Mouse (Mus musculus) thymus, adult 2 months (tissue): ENCODE measurements around the gene Olfr15. TPM values are rescaled to one million over a fixed set of nuclear protein-coding genes. Genes with fewer than 3 reads are reported as not detected.

ENCODE experiments used
- DNase-seq: peaks from one replicate; pipeline ENCODE4 v3.0.0; 2021
- H3K27ac ChIP-seq: fragments of 200-500 bp; 2 replicates; pipeline ENCODE4 v1.5.1; 2012; ENCODE audit warnings: low read length, control low read depth; ENCODE audit not compliant: control insufficient read depth, insufficient read depth
- H3K27me3 ChIP-seq: fragments of 200-500 bp; 2 replicates; pipeline ENCODE4 v1.6.1; 2012; ENCODE audit warnings: mild to moderate bottlenecking, low read length, moderate library complexity, mixed read lengths; ENCODE audit not compliant: control insufficient read depth, insufficient read depth
- H3K36me3 ChIP-seq: fragments of 200-500 bp; 2 replicates; pipeline ENCODE4 v1.6.1; 2012; ENCODE audit warnings: mild to moderate bottlenecking, low read length, moderate library complexity; ENCODE audit not compliant: control insufficient read depth, insufficient read depth
- H3K4me1 ChIP-seq: fragments of 200-500 bp; replicated peaks from 2 replicates; pipeline ENCODE4 v1.6.1; 2012; ENCODE audit warnings: low read length; ENCODE audit not compliant: control insufficient read depth, insufficient read depth
- H3K4me3 ChIP-seq: fragments of 200-500 bp; 2 replicates; pipeline ENCODE4 v1.5.1; 2012; ENCODE audit warnings: mild to moderate bottlenecking, low read length, control low read depth, moderate library complexity; ENCODE audit not compliant: control insufficient read depth, insufficient read depth
- CTCF ChIP-seq: fragments of 200-500 bp; IDR thresholded peaks from 2 replicates; pipeline ENCODE4 v1.5.1; 2012; ENCODE audit warnings: mild to moderate bottlenecking, control low read depth, low read length, moderate library complexity, borderline replicate concordance; ENCODE audit not compliant: control insufficient read depth, poor library complexity, insufficient read depth; ENCODE audit errors: extremely low read depth
- POLR2A ChIP-seq: fragments of 200-500 bp; IDR thresholded peaks from 2 replicates; pipeline ENCODE4 v1.6.1; 2012; ENCODE audit warnings: mild to moderate bottlenecking, low read length, control low read depth, moderate library complexity; ENCODE audit not compliant: control insufficient read depth, poor library complexity, insufficient read depth; ENCODE audit errors: extremely low read depth
- WGBS: fragments of 180-500 bp; shearing (Covaris S2); methylation state at CpG from one replicate; pipeline ENCODE4 v1.1.7; 2018; 5-methylcytosine and 5-hydroxymethylcytosine counted together
- polyA plus RNA-seq: library from polyadenylated mRNA; depleted of rRNA; stranded (reverse); fragments of >200 nt; gene quantifications from 2 replicates; pipeline ENCODE4 v1.2.3, GENCODE M21; 2012

The Olfr15 gene
- polyA plus RNA-seq, 1 experiment = not detected

DNA sequence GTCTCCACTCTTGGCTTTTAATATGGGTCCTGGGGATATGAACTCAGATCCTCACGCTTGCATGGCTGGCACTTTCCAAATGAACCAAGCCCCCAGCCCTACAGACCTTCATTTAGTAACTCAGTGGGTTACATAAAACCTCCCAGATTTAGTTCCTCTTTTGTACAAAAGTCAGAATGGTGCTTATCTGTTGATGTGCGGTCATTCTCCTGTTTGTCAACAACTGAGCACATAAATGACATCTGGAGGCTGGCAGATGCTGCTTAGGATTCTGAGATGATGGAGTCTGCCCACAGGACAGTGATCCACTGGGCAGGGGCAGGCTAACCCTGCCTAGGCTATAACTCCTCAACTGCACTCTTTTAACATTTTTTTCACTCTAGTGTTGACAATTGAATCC, 951 bp upstream of the Olfr15 start:
- Histone ChIP-seq H3K36me3 (no peaks in the 10 kb centered on the region), H3K27me3 (no peaks in the 10 kb centered on the region), H3K4me3 (no peak overlapping the region), H3K4me1 (no peaks in the 10 kb centered on the region), H3K27ac (no peak overlapping the region)
- no peak for TF ChIP-seq CTCF
- DNase-seq = no peak
- 70% methylated on average over 2 of the region's 2 CpGs for WGBS

DNA sequence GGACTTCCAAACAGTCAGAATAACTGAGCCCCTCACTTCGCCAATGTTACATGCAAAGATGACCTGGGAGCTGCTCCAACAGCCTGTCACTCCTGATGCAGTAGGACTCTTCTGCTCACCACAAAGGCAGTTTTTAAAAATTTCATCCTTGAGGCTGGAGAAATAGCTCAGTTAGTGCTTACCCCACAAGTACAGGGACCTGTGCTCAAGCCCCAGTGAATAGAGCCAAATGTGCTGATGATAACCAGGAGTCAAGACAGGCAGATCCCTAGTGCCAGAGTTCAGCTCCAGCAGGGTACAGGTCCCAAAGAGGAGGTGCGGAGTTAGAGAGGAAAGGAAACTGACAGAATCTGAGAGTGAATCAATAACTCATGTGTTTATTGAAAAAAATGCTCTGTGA, 4.8 kb downstream of the Olfr15 start:
- Histone ChIP-seq H3K4me1 (no peaks in the 10 kb centered on the region), H3K4me3 (no peak overlapping the region), H3K36me3 (no peaks in the 10 kb centered on the region), H3K27ac (no peak overlapping the region), H3K27me3 (no peaks in the 10 kb centered on the region; the same call in 1 of the 2 replicates)
- DNase-seq = no peak
- TF ChIP-seq CTCF (no peak), POLR2A (no peak)
- WGBS = 91% methylated on average over 2 of the region's 2 CpGs

DNA sequence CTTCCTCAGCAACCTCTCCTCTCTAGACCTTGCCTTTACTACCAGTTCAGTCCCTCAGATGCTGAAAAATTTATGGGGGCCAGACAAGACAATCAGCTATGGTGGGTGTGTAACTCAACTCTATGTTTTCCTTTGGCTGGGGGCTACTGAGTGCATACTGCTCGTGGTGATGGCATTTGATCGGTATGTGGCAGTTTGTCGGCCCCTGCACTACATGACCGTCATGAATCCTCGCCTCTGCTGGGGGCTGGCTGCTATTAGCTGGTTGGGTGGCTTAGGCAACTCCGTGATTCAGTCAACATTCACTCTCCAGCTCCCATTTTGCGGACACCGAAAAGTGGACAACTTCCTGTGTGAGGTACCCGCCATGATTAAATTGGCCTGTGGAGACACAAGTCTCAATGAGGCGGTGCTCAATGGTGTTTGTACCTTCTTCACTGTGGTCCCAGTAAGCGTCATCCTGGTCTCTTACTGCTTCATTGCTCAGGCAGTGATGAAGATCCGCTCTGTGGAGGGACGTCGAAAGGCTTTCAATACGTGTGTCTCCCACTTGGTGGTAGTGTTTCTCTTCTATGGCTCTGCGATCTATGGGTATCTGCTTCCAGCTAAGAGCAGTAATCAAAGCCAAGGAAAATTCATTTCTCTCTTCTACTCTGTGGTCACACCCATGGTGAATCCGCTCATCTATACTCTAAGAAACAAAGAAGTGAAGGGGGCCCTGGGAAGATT, 8.6 kb downstream of the Olfr15 start:
- Histone ChIP-seq H3K27ac (no peak overlapping the region), H3K27me3 (no peaks in the 10 kb centered on the region; the same call in 1 of the 2 replicates), H3K4me3 (no peak overlapping the region), H3K4me1 (no peaks in the 10 kb centered on the region), H3K36me3 (no peaks in the 10 kb centered on the region)
- WGBS = 67% methylated on average over 17 of the region's 17 CpGs
- DNase-seq = peak; percentile 29
- TF ChIP-seq CTCF (no peak), POLR2A (no peak)

DNA sequence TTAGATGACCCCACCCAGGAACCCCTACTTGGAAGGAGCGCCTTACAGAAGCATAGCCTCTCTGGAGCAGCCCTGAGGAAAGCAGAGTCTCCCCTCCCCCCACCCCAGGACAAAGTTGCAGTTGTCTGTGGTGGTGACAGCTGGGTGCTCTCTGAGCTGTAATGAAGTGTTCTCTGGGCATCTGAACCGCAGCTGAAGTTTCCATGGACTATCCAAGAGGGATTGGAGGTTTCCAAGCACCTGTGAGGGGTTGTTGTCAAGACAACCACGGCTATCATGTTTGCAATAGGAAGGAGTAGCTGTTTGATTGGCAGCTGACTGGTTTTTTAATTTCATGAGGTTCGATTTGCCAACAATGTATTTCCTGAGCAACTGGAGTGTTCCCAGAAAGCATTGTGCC, 12.3 kb downstream of the Olfr15 start:
- no peak for DNase-seq
- Histone ChIP-seq H3K4me1 (peaks cover 6% of the 10 kb centered on the region; the same call in 1 of the 2 replicates), H3K27ac (no peak overlapping the region), H3K4me3 (no peak overlapping the region), H3K36me3 (no peaks in the 10 kb centered on the region), H3K27me3 (no peaks in the 10 kb centered on the region; the same call in 1 of the 2 replicates)
- TF ChIP-seq POLR2A (no peak), CTCF (no peak)
- WGBS = 60% methylated on average over 4 of the region's 4 CpGs

DNA sequence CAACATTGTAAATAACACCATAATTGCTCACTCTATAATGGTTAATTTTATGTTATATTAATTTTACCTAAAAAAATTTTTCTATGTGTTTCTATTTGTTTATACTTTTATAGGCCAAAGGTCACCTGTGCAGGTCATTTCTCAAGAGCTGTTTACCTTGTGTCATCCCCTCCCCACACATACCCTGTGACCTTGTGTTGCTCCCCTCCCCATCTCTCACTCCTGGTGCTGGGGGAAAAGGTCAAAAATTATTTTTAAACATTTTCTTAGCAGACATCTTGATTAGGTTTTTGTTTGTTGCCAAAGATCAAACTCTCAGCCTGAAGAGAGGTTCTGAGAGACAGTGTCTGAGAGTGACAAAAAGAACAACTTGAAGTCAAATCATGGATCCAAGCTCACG, 13.1 kb downstream of the Olfr15 start:
- H3K4me1 ChIP-seq = peaks cover 6% of the 10 kb centered on the region; the same call in 1 of the 2 replicates
- no peaks in the 10 kb centered on the region for H3K36me3 ChIP-seq
- no peak overlapping the region for H3K4me3 ChIP-seq
- TF ChIP-seq POLR2A = no peak
- no peak for TF ChIP-seq CTCF
- WGBS = 74% methylated on average over 1 of the region's 1 CpGs
- H3K27me3 ChIP-seq = no peaks in the 10 kb centered on the region
- H3K27ac ChIP-seq = no peak overlapping the region
- DNase-seq = no peak

DNA sequence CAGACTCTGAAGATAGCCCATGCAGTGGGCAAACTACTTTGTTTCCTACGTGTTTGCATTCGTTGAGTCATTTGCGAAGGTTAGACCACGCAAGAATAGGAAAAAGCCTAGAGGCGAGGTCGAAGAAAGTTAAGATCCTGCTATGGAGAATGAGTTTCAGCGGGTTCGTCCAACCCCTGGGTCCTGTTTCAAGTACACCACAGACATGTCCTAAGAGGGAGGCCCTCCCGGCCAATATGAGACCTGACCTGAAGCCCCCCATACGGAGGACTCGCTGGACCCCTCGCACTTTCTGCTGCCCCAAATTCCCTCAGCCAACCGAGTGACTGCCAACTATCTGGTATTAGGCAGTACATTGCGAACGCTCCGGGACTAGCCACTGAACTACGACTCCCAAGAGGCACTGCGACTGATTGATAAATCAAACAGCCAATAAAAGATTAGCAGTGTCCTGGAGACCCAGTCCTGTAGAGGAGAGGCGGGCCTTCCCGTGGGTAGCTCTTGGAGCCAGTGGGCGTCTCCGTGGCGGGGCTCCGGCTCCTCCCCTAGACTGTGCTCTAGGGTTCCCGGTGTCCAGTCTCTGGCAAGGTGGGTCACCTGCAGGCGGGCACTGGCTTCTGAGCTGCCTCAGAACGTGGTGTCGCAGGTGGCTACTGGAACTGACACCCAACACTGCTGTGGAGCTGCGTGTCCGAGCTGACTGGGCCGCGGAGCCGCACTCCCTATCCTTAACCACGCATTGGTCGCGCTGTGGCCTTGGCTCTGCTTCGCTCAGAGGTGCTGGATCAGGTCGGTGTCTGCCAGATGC, 16.2 kb downstream of the Olfr15 start, which contains the start of gene Zfp174:
TSS of gene Zfp174 (plus strand) at position 558 of the 808 bp plus-strand sequence.
- WGBS = 5% methylated on average over 38 of the region's 38 CpGs
- H3K4me3 ChIP-seq = peak within 1 kb of the TSS; percentile 67
- H3K27ac ChIP-seq = no peak within 1 kb of the TSS
- H3K4me1 ChIP-seq = peaks cover 6% of the 10 kb centered on the region; the same call in 1 of the 2 replicates
- H3K36me3 ChIP-seq = no peaks in the 10 kb centered on the region
- peak; percentile 93 for DNase-seq
- H3K27me3 ChIP-seq = no peaks in the 10 kb centered on the region
- TF ChIP-seq CTCF = peak; percentile 55; the same call in 1 of the 2 replicates
- TF ChIP-seq POLR2A = 0 out of 2 replicates have a peak, but pooled peaks have one; percentile 41

DNA sequence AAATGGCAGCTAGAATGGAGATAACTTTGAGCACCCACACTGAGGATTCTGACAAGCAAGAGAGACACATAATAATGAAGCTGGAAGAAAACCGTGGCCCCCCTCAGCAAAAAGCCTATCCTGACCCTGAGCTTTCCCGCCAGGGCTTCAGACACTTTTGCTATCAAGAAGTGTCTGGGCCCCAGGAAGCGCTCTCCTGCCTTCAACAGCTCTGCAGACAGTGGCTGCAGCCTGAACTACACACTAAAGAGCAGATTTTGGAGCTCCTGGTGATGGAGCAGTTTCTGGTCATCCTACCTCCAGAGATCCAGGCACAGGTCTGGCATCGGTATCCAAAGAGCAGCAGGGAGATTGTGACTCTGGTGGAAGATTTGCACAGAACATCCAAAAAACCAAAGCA, 17.2 kb downstream of the Olfr15 start:
- Histone ChIP-seq H3K36me3 (no peaks in the 10 kb centered on the region), H3K27me3 (no peaks in the 10 kb centered on the region), H3K4me1 (peaks cover 6% of the 10 kb centered on the region; the same call in 1 of the 2 replicates), H3K27ac (no peak overlapping the region), H3K4me3 (no peak overlapping the region)
- TF ChIP-seq POLR2A = no peak
- TF ChIP-seq CTCF = no peak
- 92% methylated on average over 4 of the region's 4 CpGs for WGBS
- no peak for DNase-seq
